Mouse (Mus musculus): ENCODE measurements around the gene Map6.

Gene Map6

DNA sequence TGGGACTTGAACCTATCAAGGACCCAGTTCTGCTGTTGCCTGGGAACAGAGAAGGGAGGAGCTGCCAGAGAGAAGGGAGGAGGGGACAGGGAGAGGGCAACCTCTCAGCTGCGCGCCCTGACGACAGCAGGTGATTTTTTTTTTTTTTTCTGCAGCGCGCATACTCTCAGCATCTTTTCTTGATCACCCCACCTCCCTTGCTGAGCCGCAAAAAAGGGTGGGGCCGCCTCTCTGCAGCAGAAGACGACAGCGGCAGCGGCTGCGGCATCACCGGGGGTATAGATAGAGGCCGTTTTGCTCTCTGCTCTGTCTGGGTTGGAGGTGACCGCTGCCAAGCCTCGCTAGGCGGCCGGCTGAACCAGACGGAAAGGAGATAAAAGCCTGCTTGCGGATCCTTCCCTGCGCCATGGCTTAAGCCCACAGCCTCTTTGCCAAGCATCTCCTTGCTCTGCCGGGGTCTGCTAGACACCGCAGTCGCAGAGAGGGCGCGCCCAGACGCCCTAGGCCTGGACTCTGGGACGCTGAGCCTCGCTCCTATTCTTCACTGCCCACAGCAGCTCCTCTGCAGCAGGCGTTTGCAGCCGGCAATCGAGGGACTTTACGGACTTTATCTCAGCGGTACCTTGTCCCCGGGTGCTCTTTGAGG is at the start of gene Map6:
TSS of gene Map6 (plus strand) at position 197 of the 646 bp plus-strand sequence.
- DNase-seq = peak; percentile 20

DNA sequence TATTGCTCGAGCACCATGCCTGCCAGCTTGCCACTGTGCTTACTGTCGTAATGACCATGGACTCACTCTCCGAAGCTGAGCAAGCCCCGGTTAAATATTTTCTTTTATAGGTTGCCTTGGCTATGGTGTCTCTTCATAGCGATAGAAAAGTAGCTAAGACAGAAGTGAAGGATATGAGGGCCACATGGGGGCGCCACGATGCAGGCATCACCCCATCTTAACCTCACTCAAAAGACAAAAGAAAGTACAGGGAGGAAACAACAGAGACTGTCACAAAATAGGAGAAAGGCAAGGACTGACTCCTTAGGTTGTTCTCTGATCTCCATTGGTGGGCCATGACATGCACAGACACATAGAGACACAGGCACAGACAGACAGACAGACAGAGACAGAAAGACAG is 43.0 kb upstream of the Map6 start:
- DNase-seq = no peak

DNA sequence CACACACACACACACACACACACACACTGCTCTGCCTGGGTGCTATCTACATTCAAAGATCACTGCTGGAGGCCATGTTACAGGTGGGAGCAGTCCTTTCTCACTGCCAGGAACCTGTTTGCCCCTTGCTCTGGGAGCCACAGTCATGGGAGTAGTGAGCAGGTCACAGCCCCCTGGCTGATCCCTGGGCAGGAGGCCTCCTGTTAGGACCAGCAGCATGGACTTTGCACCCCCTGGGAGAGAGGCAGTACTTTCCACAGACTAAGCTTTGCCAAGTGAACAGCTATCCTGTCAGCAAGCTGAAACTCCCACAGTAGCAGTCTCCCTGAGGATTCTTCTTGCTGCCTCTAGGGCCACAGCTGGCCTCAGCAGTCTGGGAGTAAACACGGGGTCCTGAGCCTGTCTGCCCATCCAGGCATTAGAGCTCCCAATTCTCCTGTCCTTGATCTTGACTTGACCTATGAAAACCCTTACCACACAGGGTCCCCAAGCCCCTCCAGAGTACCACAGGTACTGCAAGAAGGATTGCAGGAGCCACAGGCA is 42.5 kb upstream of the Map6 start:
- DNase-seq = no peak

DNA sequence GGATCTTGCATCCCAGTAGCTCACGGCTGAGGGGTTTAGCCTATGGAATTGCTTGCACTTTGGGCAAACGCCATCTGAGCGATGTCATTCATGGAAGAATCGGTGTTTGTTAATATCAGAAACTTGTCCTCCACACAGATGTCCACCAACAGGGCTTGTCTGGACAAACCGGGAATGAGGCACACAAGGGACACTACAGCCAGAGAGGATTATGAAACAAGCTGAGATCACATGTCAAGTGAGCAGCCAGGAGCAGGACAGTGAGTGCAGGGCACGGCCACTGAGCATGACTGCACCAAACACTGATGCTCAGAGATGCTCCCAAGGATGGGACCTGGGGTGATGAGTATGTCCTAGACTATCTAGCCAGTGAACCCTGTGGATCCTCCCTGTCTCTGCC is 41.8 kb upstream of the Map6 start:
- no peak for DNase-seq

DNA sequence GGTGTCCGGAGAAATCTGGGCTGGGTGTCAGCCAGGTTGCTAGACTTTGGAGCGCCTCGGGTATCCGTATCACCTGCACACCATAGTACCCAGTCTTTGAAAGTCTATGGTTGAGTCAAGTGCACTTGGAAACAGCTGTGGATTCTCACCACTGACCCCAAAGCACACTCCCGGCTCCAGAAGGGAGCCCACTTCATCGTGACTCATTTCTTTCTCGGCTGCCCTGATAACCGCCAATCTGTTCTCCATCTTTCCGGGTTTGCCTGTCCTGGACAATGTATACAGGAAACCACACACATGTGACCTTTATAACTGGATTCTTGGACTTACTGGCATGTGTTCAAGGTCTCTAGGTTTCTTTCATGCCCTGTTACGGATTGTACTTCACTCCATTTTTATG is 40.6 kb upstream of the Map6 start:
- DNase-seq = no peak

DNA sequence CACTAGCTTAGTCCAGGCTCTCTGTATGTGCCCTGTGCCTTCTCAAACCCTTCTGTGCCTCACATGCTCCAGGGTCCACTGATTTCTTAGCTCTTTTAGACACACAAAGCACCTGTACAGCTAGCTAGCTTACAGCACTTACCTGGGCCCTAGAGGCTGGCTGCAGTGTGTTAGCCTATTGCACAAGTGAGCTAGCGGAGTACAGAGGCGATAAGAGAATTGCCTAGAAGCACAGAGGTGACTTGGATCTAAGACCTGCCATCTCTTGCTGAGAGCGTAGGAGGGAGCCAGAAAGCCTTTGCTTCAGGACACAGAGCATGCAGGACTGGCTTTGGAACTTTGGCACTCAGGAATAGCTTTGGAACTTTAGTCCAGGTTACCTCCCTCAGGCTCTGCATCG is 40.0 kb upstream of the Map6 start:
- DNase-seq = no peak

DNA sequence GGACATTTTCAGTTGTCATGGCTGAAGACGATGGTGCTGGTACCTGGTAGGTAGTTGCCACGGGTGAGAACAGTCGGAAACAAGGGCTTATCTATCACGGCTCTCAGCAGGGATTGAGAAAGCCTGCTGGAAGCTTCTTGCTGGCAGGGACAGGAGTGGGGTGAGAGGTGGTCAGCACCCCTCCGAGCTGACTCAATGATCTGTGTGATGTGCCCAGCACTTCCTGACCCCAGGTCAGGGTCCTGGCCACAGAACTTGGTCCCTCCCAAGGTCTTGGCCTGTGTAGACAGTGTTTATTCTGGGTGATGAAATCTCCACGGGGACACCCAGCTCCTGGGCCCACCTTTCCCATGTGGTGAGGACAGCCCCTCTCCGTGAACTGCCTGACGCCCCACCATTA is 38.4 kb upstream of the Map6 start:
- no peak for DNase-seq

GRCm38 (mm10) chr7:99229411-99229810 is 37.8 kb upstream of the Map6 start:
- peak; percentile 64 for DNase-seq

- no peak for DNase-seq
These were observed 37.0 kb upstream of the Map6 start for GRCm38 (mm10) chr7:99230061-99230747.

DNA sequence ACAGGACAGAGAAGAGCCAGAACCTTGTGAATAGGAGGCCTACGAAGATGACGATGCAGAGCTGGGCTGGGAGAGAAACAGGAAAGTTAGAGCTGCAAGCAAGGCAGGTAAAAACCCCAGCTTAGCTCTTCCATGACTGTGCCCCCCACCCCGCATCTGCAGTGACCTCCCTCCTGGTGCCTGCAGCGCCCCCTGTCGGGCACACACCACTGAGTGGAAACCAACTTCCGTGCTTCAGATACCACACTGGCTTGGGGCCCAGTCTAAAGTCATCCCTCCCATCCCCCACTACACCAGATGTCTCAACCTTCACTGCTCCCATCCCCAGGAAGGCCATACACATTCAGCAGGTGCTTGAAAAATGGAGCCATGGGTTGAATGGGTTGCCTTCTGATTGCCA is 34.7 kb upstream of the Map6 start:
- DNase-seq = no peak

GRCm38 (mm10) chr7:99234916-99235315 is 32.3 kb upstream of the Map6 start:
- DNase-seq = no peak

DNA sequence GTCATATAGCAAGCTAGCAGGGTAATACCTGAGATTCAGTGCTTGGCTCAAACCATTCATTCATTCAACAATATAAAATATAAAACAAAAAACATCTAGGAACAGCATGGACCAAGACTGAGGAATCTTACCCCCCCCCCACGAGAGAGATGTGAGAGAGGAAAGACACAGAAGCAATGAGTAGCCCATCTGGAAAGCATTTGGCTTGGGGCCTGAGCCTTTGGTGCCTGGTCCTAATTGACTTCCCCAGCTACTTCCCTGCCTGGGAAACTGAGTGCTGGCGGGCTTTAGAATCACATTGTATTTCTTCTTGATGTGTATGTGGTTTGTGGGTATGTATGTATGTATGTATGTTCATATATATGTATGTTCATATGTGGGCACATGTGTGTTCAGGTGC is 31.6 kb upstream of the Map6 start:
- DNase-seq = no peak

DNA sequence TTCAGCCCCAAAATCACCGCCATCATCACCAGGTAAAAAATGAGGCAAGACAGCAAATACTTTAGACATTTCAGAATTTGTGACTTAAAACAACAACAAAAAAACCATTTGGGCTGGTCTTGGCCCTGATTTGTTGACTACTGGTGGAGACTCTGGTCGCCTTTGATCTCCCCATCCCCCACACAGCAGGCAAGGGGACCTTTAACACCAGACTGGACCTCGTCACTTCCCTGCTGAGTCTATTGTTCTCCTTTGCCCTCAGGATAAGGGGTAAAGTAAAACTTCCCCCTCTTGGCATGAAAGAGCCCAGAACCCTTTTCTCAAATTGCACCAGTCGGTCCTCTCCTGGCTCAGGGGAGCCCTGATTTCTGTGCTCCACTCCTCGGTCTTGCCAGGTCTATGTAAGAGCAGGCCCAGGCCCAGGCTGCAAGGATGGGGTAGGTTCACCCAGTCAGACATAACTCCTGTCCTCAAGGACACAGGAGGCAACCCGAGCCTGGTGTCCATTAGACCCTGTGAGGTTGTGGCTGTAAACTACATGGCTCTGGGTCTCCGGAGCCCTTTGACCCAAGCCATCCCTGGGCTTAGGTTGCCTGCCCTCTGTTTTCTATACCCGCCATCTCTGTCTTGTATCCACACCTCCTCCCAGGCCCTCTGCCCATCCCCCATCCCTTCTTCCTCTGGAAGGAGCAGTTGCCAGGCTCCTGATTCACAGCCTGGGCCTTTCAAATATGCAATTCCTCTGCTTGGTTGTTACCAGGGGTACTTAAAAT is 30.2 kb upstream of the Map6 start:
- DNase-seq = no peak

GRCm38 (mm10) chr7:99238417-99238816 is 28.8 kb upstream of the Map6 start, which contains the start of gene Mogat2:
Mogat2 (minus strand) TSS chr7:99238619.
- DNase-seq = no peak

GRCm38 (mm10) chr7:99242097-99242496 is 25.1 kb upstream of the Map6 start:
- DNase-seq = no peak

- DNase-seq = no peak
These were observed 19.0 kb upstream of the Map6 start for GRCm38 (mm10) chr7:99248157-99248742.

GRCm38 (mm10) chr7:99248906-99249581 is 18.2 kb upstream of the Map6 start:
- DNase-seq = no peak

DNA sequence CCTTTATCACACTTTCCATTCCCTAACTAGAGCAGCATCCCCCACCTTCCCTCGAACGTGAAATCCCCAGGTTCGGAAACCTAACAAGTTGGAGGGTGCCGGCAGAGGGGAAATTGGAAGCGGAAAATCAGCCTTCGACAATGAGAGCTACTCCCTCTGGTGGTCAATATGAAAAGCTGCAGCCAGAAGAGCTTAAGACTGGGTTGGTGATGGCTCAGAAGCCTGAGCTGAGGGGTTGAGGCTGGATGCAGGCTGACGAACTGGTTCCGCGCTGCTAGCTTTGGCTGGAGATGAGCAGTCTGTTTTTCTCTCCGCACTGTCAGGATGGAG is 17.7 kb upstream of the Map6 start:
- no peak for DNase-seq

- DNase-seq = no peak
These were observed 16.9 kb upstream of the Map6 start for GRCm38 (mm10) chr7:99250386-99250785.

- no peak for DNase-seq
These were observed 12.2 kb upstream of the Map6 start for GRCm38 (mm10) chr7:99255006-99255405.

- no peak for DNase-seq
These were observed 5.3 kb upstream of the Map6 start for GRCm38 (mm10) chr7:99261900-99262299.

DNA sequence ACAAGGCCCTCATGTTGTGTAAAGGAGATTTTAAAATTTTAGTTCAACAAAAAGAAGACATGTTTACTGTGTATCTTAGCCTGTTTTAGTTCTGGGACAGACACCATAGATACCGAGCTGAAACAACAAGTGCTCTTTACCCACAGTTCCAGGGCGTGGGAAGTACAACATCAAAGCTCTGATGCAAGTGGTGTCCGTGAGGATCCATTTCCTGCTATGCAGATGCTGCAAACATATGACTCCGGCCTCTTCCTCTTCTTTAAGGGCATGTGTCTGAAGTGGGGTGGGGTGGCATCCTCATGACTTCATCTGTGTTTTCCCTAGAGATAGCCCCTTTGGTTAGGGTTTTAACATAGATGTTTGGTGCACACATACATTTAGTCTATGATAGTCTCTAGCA is 3.7 kb upstream of the Map6 start:
- DNase-seq = no peak

- no peak for DNase-seq
These were observed 2.6 kb upstream of the Map6 start for GRCm38 (mm10) chr7:99264597-99264996.

All from lung, postnatal 14 days (tissue).